Mouse (Mus musculus) testis, adult 2 months (tissue): ENCODE data around the gene Rbms1. TPM values are rescaled to one million over a fixed set of nuclear protein-coding genes. Genes with fewer than 3 reads are reported as not detected.

Source experiments
- H3K27ac ChIP-seq: fragments of 200-500 bp; 2 replicates; pipeline ENCODE4 v1.5.1; 2012; ENCODE audit warnings: low read depth, low read length; ENCODE audit not compliant: control insufficient read depth, insufficient read depth
- H3K27me3 ChIP-seq: fragments of 200-500 bp; 2 replicates; pipeline ENCODE4 v1.6.1; 2012; ENCODE audit warnings: mild to moderate bottlenecking, low read length, moderate library complexity; ENCODE audit not compliant: control insufficient read depth, insufficient read depth
- H3K36me3 ChIP-seq: fragments of 200-500 bp; 2 replicates; pipeline ENCODE4 v1.6.1; 2012; ENCODE audit warnings: mild to moderate bottlenecking, low read length; ENCODE audit not compliant: control insufficient read depth, insufficient read depth
- H3K4me1 ChIP-seq: fragments of 200-500 bp; 2 replicates; pipeline ENCODE4 v1.6.1; 2012; ENCODE audit warnings: low read length; ENCODE audit not compliant: control insufficient read depth, insufficient read depth
- H3K4me3 ChIP-seq: fragments of 200-500 bp; 2 replicates; pipeline ENCODE4 v1.5.1; 2012; ENCODE audit warnings: low read depth, mild to moderate bottlenecking, low read length, moderate library complexity, mixed read lengths; ENCODE audit not compliant: control insufficient read depth
- CTCF ChIP-seq: fragments of 200-500 bp; IDR thresholded peaks from 2 replicates; pipeline ENCODE4 v1.5.1; 2012; ENCODE audit warnings: low read depth, mild to moderate bottlenecking, inconsistent platforms, low read length, moderate library complexity; ENCODE audit not compliant: control insufficient read depth, insufficient read depth, insufficient replicate concordance
- POLR2A ChIP-seq: fragments of 200-500 bp; IDR thresholded peaks from 2 replicates; pipeline ENCODE4 v1.6.1; 2012; ENCODE audit warnings: low read depth, mild to moderate bottlenecking, inconsistent platforms, low read length, moderate library complexity; ENCODE audit not compliant: control insufficient read depth
- polyA plus RNA-seq: library from polyadenylated mRNA; depleted of rRNA; stranded (reverse); fragments of >200 nt; gene quantifications from 2 replicates; pipeline ENCODE4 v1.2.3, GENCODE M21; 2012

Gene Rbms1
- polyA plus RNA-seq, 1 experiment: 284 TPM

DNA sequence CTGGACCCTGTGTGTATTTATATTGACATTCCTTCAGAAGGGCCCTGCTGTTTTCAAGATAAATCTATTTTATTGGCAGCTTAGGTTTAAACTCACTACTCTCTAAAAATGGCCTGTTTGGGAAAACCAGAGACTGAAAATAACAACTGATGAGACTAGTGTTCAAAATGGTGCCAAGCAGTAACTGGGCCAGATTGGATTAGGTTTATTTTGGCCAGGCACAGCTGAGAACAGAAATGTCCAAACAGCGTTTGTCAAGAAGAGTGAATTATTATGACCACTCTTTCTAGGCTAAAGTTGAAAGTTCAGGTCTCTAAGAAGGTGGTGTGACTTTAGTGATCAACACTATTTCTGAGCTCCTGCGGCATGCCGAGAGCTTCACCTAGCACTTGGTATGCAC lies 240.0 kb downstream of the Rbms1 start:
- Histone ChIP-seq H3K36me3 (no peaks in the 10 kb centered on the region), H3K4me3 (no peak overlapping the region), H3K4me1 (no peaks in the 10 kb centered on the region), H3K27ac (no peak overlapping the region), H3K27me3 (no peaks in the 10 kb centered on the region)
- TF ChIP-seq POLR2A (no peak), CTCF (no peak)

DNA sequence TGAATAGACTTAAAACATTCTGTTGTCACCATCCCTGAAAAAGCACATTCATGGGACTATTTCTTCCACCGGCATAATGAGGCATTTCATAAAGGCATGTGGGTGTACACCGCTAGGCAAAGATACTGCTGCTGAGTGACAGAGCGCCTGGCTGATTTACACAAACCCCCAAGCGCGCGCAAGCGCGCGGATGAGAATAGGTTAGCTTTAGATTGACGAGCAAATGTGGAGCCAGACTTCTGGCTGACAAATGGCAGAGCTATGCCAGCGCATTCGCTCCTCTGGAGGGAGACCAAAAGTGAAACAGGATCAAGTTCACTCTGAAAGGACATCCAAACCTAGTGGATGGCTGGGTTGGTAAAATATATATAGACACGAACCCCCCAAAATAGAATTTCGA lies 240.5 kb downstream of the Rbms1 start, which contains the start of gene Itgb6:
Gene Itgb6, minus strand, starts transcription at position 130 of the 400 bp plus-strand sequence.
- Histone ChIP-seq H3K4me1 (no peaks in the 10 kb centered on the region; the same call in 1 of the 2 replicates), H3K27me3 (no peaks in the 10 kb centered on the region), H3K27ac (no peak within 1 kb of the TSS), H3K36me3 (no peaks in the 10 kb centered on the region), H3K4me3 (no peak within 1 kb of the TSS)
- no peak for TF ChIP-seq CTCF
- no peak for TF ChIP-seq POLR2A

DNA sequence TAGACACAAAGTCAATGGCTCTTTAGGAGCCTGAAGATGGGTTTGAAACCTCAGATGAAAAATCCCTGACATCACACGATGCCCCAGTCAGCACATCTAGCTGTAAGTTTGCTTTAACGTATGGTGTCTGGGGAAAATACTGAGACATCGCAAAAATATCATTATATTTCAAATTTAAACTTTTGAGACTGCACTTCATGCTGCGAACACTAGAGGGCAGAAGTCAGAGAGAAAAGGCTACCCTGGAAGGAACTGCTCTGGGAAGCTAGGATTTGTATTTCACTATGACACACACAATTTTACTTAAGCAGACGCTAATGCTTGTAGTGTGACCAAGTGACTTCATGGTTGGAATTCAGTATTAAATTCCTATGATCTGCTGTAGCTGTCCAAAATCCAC lies 242.1 kb downstream of the Rbms1 start:
- no peaks in the 10 kb centered on the region for H3K36me3 ChIP-seq
- TF ChIP-seq POLR2A (no peak), CTCF (no peak)
- no peaks in the 10 kb centered on the region for H3K27me3 ChIP-seq
- H3K4me1 ChIP-seq: no peaks in the 10 kb centered on the region; the same call in 1 of the 2 replicates
- no peak overlapping the region for H3K27ac ChIP-seq
- no peak overlapping the region for H3K4me3 ChIP-seq

DNA sequence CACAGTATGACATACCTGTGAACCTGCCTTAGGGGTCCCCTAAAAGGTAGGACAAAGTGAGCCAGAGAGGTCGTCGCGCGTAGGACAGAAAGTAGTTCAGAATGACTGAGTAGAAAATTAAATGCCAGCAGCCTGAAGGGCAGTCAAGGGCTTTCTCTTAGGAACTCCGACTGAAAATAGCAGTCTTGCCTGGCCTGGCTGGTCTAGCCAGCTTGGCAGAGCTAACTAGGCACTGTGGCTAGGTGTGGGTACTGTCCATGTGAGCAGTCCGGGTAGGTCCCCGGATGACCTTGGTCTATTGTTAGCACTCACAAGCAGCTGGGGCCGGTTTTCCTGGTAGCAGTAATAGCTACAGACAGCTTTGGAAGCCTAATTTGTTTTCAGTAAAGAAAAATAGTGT lies 242.8 kb downstream of the Rbms1 start:
- Histone ChIP-seq H3K27ac (no peak overlapping the region), H3K36me3 (no peaks in the 10 kb centered on the region), H3K4me1 (no peaks in the 10 kb centered on the region; the same call in 1 of the 2 replicates), H3K4me3 (no peak overlapping the region), H3K27me3 (no peaks in the 10 kb centered on the region)
- TF ChIP-seq POLR2A (no peak), CTCF (no peak)

DNA sequence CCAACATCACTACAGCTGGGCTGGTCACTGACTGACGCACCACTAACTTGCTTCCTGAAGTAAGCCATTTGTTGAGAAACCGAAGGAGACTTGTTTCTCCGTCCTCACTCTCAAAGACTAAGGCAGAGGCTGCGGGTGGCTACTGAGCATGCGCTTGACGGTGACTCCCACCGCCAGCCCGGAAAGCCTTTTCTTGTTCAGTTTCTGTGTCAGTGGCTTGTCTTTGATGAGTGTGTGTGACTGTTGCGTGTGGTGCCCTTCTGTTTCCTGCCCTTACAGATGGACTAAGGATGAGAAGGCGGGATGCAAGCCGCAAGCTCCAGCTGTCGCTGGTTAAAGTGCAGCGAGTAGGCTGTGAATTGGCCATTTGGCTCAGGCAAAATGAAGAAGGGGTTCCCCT lies 245.6 kb downstream of the Rbms1 start:
- no peaks in the 10 kb centered on the region for H3K27me3 ChIP-seq
- H3K4me3 ChIP-seq: no peak overlapping the region
- H3K27ac ChIP-seq: no peak overlapping the region

DNA sequence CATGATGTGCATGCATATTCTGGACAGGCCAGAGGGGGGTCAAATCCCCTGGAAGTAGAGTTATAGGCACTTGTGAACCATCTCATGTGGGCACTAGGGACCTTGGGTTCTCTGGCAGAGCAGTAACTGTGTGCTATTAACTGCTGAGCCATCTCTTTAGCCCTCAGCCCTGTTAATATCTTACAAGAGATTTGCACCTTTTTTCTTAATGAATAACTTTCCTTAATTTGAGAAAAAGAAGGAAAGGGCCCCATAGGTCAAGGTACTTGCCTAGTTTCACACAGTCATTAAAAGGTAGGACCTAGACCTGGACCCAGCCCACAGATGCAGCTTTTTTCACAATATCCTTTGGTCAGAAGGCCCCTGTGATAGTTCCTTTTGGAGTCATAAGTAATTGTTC lies 246.4 kb downstream of the Rbms1 start:
- H3K27me3 ChIP-seq: no peaks in the 10 kb centered on the region
- H3K4me3 ChIP-seq: no peak overlapping the region
- TF ChIP-seq POLR2A: no peak
- H3K27ac ChIP-seq: no peak overlapping the region
- no peaks in the 10 kb centered on the region; the same call in 1 of the 2 replicates for H3K4me1 ChIP-seq
- no peaks in the 10 kb centered on the region for H3K36me3 ChIP-seq

More for the DNA sequence above, 245.6 kb downstream of the Rbms1 start:
- no peak for TF ChIP-seq POLR2A
- no peaks in the 10 kb centered on the region for H3K36me3 ChIP-seq
- no peaks in the 10 kb centered on the region; the same call in 1 of the 2 replicates for H3K4me1 ChIP-seq

DNA sequence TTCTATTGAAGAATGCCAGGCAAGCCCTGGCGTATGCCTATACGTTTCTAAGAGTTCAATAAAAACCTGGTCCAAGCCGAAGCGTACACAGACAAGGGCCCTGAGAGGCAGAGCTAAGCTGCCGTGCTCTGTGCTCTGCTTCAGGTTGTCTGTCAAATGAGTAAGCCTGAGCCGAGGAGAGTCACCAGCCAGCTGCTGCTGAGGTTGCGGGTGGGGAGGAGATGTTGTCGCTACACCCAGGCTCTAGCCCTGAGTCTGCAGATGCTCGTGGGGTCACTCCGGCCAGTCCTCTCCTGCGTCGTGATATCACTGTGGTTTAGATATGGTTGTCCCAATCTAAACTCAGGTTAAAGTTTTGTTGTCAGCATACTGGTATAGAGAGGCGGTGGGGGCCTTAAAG lies 247.2 kb downstream of the Rbms1 start:
- Histone ChIP-seq H3K36me3 (no peaks in the 10 kb centered on the region), H3K4me1 (no peaks in the 10 kb centered on the region; the same call in 1 of the 2 replicates), H3K4me3 (no peak overlapping the region), H3K27me3 (no peaks in the 10 kb centered on the region), H3K27ac (no peak overlapping the region)
- TF ChIP-seq POLR2A: no peak
- no peak for TF ChIP-seq CTCF

DNA sequence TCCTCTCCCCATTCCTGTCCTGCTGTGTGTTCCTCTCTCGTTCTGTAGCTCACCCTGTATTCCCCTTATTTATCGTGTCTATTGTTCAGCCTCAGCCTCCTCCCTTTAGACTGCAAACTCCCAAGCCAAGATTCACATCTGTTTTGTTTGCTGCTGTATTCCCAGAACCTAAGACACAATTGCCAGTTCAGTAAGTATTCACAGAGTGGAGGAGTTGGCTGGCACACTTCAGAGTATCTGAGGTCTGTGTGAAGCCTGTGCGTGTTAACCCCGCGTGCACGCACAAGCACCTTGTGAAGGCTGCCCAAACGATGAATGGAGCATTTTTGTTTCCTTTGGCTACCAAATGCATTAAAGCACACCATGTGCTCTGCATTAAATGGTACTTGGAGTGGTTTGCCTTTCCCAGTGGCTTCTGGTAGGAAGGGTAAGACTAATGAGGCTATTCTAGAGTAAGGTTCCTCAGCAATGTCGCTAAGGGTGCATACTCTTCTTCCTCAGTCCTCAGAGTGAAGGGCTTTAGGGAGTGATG lies 248.0 kb downstream of the Rbms1 start:
- no peaks in the 10 kb centered on the region for H3K27me3 ChIP-seq
- no peak overlapping the region for H3K27ac ChIP-seq
- H3K36me3 ChIP-seq: no peaks in the 10 kb centered on the region
- H3K4me3 ChIP-seq: no peak overlapping the region
- TF ChIP-seq CTCF (no peak), POLR2A (no peak)
- no peaks in the 10 kb centered on the region; the same call in 1 of the 2 replicates for H3K4me1 ChIP-seq
